Mouse (Mus musculus): Measurements from ENCODE around the gene Mical2. TPM values are rescaled to one million over a fixed set of nuclear protein-coding genes. Genes with fewer than 3 reads are reported as not detected.
A peak's percentile ranks its signal among the peaks of the same experiment; 100 is the strongest.

Gene Mical2
- total and polyA plus RNA-seq, 3 experiments: 44.8 to 89.1 (median 87.7) TPM

DNA sequence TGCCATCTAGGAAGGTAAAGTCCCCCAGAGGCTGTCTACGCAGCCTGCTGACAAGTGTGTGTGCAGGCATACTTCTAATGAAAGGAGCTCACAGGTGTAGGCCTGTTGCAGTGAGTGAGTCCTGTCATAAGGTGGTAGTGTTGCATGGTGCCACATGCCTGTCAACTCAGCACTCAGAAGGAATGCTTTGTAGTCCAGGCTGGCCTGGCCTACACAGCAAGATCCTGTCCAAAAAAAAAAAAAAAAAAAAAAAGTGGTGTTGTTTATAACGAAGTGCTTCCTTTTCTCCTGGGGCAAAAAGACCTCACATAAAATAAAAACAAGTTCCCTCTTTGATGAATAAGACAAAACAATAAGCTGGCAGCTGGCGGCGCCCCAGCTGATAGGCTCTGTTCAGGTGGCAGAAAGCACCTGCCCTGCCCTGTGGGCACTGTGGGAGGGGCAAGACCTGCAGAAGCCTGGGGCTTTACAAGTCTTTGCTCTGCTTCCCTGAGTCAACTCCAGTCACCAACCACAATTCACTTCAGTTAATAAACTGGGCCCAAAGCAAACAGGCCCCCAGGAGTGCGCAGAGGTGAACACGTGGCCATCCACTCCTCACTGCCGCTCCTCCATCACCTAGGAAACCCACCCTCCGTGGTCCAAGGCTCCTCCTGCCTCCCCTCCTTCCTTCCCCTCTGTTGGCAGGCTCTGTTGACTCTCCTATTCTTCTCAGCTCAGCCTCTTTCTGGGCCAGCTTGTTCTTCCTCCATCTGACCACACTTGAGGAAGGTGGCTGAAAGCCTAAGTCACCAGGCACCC is 12.5 kb upstream of the Mical2 start:
- peak; percentile 42 to 48 for DNase-seq
- intact Hi-C loops (cut with DNase I): loop anchor here (1.0 kb wide), 2 partner anchors 116 to 156 kb away; no protein-coding TSS in a partner anchor
- Histone ChIP-seq H3K9ac (ENCODE audit: low read depth, low read length) (0 out of 2 replicates have a peak overlapping the region, but pooled peaks have one; percentile 37), H3K27ac (peak overlapping the region; percentile 74), H3K79me2 (replicated peaks; ENCODE audit: control insufficient read depth, insufficient read depth, low read length) (no peaks in the 10 kb centered on the region), H3K36me3 (ENCODE audit: control insufficient read depth, insufficient read depth, low read length) (no peaks in the 10 kb centered on the region), H3K4me3 (no peak overlapping the region), H3K27me3 (ENCODE audit: control insufficient read depth, insufficient read depth, low read length) (no peaks in the 10 kb centered on the region), H3K4me1 (ENCODE audit: control insufficient read depth, insufficient read depth, low read length) (peaks cover 16% of the 10 kb centered on the region)
- WGBS: 52% methylated on average over 8 of the region's 8 CpGs
- TF ChIP-seq POLR2A (IDR thresholded peaks at IDR 0.05; ENCODE audit: insufficient read depth, low read depth, low read length): no peak
- TF ChIP-seq EP300 (IDR thresholded peaks at IDR 0.05; ENCODE audit: insufficient read depth, low read depth, low read length): peak; percentile 96
- TF ChIP-seq CTCF (IDR thresholded peaks at IDR 0.05): peak; percentile 82

DNA sequence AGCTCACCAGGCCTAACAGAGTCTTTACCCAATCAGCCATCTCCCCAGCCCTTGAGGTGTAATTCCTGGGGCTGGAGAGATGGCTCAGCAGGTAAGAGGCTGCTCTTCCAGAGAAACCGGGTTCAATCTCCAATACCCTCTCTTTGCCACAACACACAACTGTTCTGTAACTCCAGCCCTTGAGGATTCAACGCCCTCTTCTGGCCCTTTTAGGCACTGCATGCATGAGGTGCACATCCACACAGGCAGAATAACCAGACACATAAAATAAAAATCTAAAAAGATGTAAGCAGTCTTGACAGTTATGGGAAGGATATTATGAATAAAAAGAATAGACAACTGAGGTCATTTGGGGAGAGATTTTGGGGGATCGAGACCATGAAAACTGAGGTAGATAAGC is 9.8 kb upstream of the Mical2 start:
- Histone ChIP-seq H3K9ac (ENCODE audit: low read depth, low read length) (no peak overlapping the region), H3K27ac (no peak overlapping the region), H3K79me2 (replicated peaks; ENCODE audit: control insufficient read depth, insufficient read depth, low read length) (no peaks in the 10 kb centered on the region), H3K27me3 (ENCODE audit: control insufficient read depth, insufficient read depth, low read length) (no peaks in the 10 kb centered on the region), H3K4me3 (no peak overlapping the region), H3K4me1 (ENCODE audit: control insufficient read depth, insufficient read depth, low read length) (peaks cover 13% of the 10 kb centered on the region), H3K36me3 (ENCODE audit: control insufficient read depth, insufficient read depth, low read length) (no peaks in the 10 kb centered on the region)
- WGBS: 92% methylated on average over 3 of the region's 3 CpGs
- TF ChIP-seq CTCF (IDR thresholded peaks at IDR 0.05): peak; percentile 42
- TF ChIP-seq EP300 (IDR thresholded peaks at IDR 0.05; ENCODE audit: insufficient read depth, low read depth, low read length): no peak
- intact Hi-C loops (cut with DNase I): loop anchor here (2.0 kb wide), 1 partner anchor 31 kb away; no protein-coding TSS in a partner anchor
- no peak for DNase-seq

GRCm38 (mm10) chr7:112216720-112217119 is 8.9 kb upstream of the Mical2 start:
- Histone ChIP-seq H3K27ac (peak overlapping the region; percentile 70), H3K4me3 (peak overlapping the region; percentile 9; the same call in 1 of the 2 replicates), H3K4me1 (ENCODE audit: control insufficient read depth, insufficient read depth, low read length) (peaks cover 13% of the 10 kb centered on the region), H3K27me3 (ENCODE audit: control insufficient read depth, insufficient read depth, low read length) (no peaks in the 10 kb centered on the region), H3K36me3 (ENCODE audit: control insufficient read depth, insufficient read depth, low read length) (no peaks in the 10 kb centered on the region), H3K79me2 (replicated peaks; ENCODE audit: control insufficient read depth, insufficient read depth, low read length) (no peaks in the 10 kb centered on the region), H3K9ac (ENCODE audit: low read depth, low read length) (no peak overlapping the region)
- TF ChIP-seq EP300 (IDR thresholded peaks at IDR 0.05; ENCODE audit: insufficient read depth, low read depth, low read length): peak; percentile 69; the same call in 1 of the 2 replicates
- TF ChIP-seq CTCF (IDR thresholded peaks at IDR 0.05): no peak
- TF ChIP-seq POLR2A (IDR thresholded peaks at IDR 0.05; ENCODE audit: insufficient read depth, low read depth, low read length): no peak
- DNase-seq: peak; percentile 53 to 68
- 39% methylated on average over 5 of the region's 5 CpGs for WGBS
- intact Hi-C loops (cut with DNase I): loop anchor here (1.0 to 2.0 kb wide), 2 partner anchors 32 to 64 kb away; no protein-coding TSS in a partner anchor

DNA sequence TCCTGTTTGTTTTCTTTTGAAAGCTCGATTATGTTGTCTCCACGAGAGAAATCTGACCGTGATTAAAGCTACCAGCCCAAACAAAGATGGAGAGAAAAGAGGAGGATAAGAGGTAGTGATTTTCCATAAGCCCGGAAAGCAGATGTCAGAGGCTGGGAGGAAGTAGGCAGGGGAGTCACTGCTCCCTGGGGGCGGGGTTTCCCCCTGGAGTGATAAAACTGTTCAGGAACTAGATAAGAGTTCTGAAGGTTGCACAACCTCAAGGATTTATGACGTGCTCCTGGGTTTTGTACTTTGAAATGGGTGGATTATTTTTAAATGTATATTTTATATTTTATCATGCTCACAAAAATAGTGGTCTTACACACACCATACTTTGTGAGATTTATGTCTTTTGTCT is 8.4 kb upstream of the Mical2 start:
- Histone ChIP-seq H3K9ac (ENCODE audit: low read depth, low read length) (no peak overlapping the region), H3K27me3 (ENCODE audit: control insufficient read depth, insufficient read depth, low read length) (no peaks in the 10 kb centered on the region), H3K27ac (peak overlapping the region; percentile 70), H3K79me2 (replicated peaks; ENCODE audit: control insufficient read depth, insufficient read depth, low read length) (no peaks in the 10 kb centered on the region), H3K36me3 (ENCODE audit: control insufficient read depth, insufficient read depth, low read length) (no peaks in the 10 kb centered on the region), H3K4me3 (peak overlapping the region; percentile 9; the same call in 1 of the 2 replicates), H3K4me1 (ENCODE audit: control insufficient read depth, insufficient read depth, low read length) (peaks cover 13% of the 10 kb centered on the region)
- no peak for TF ChIP-seq CTCF (IDR thresholded peaks at IDR 0.05)
- TF ChIP-seq EP300 (IDR thresholded peaks at IDR 0.05; ENCODE audit: insufficient read depth, low read depth, low read length): peak; percentile 70; the same call in 1 of the 2 replicates
- TF ChIP-seq POLR2A (IDR thresholded peaks at IDR 0.05; ENCODE audit: insufficient read depth, low read depth, low read length): no peak
- WGBS: 28% methylated on average over 6 of the region's 6 CpGs
- DNase-seq: peak; percentile 65 to 77
- intact Hi-C loops (cut with DNase I): loop anchor here (1.0 to 2.0 kb wide), 2 partner anchors 32 to 63 kb away; no protein-coding TSS in a partner anchor

DNA sequence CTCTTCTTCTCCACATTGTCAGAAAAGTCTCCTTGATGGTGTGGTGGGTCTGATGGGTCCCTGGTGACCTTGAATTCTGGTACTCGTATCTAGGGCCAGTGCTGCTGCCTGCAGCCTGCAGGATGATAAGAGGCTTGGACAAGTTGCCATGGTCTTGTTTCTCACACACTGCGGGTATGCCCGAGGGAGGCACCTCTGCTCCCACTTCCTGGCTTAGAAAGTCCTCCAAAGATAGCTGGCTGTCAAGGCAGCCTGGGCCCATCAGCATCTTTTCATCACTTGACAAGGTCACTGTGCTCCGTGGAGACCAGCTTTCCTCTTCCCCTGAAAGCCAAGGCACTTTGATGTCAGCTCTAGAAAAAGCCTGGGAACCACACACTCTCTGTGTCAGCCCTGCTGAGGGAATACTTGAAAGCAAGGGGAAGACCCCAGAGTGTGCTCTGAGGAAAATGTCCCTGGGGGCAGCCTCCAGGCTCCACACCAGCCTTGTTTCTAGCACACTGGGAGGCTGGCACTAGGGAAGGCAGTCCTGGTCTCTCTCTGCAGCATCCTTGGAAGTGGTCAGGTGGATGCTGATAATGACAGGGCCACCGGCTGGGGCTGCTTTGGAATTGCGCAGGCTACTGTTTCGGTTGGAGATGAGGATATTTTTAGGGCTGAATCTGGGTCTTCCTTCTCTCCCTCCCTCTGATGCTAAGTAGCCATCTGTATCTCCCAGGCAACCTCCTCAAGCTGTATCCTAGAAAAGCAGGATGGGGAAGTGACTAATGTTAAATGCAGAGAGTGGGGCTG is 2.7 kb upstream of the Mical2 start:
- Histone ChIP-seq H3K9ac (ENCODE audit: low read depth, low read length) (no peak overlapping the region), H3K4me3 (no peak overlapping the region), H3K4me1 (ENCODE audit: control insufficient read depth, insufficient read depth, low read length) (peaks cover 7% of the 10 kb centered on the region), H3K79me2 (replicated peaks; ENCODE audit: control insufficient read depth, insufficient read depth, low read length) (no peaks in the 10 kb centered on the region), H3K27ac (peak overlapping the region; percentile 28; the same call in 1 of the 2 replicates), H3K36me3 (ENCODE audit: control insufficient read depth, insufficient read depth, low read length) (no peaks in the 10 kb centered on the region), H3K27me3 (ENCODE audit: control insufficient read depth, insufficient read depth, low read length) (no peaks in the 10 kb centered on the region)
- intact Hi-C loops (cut with DNase I): no loop called here
- peak in 1 of 2 experiments; percentile 31 for DNase-seq
- TF ChIP-seq POLR2A (IDR thresholded peaks at IDR 0.05; ENCODE audit: insufficient read depth, low read depth, low read length): no peak
- TF ChIP-seq CTCF (IDR thresholded peaks at IDR 0.05): no peak
- TF ChIP-seq EP300 (IDR thresholded peaks at IDR 0.05; ENCODE audit: insufficient read depth, low read depth, low read length): no peak
- 14% methylated on average over 7 of the region's 7 CpGs for WGBS
